Mouse (Mus musculus): ENCODE measurements around the gene Abcg8.

GRCm38 (mm10) chr17:84714930-84715329 lies 38.8 kb downstream of the Abcg8 start:
- TF ChIP-seq CTCF (IDR thresholded peaks at IDR 0.05; ENCODE audit: insufficient read depth, low read length) (no peak), POLR2A (IDR thresholded peaks at IDR 0.05; ENCODE audit: borderline replicate concordance, extremely low read depth, low read depth, low read length) (no peak)
